Mouse (Mus musculus) stomach, postnatal 0 days (tissue): ENCODE data around the gene Zp1. TPM values are rescaled to one million over a fixed set of nuclear protein-coding genes. Genes with fewer than 3 reads are reported as not detected.

Experiments used
- ATAC-seq: fragments of 200-750 bp; cut with Nextera tagmentation; 2 replicates; pipeline ENCODE4 v1.8.0; 2017; ENCODE audit not compliant: low FRiP score, low TSS enrichment
- DNase-seq: peaks from one replicate; pipeline ENCODE4 v3.0.0-alpha.2; 2016; ENCODE audit warnings: low spot score
- H3K27ac ChIP-seq: fragments of 300-500 bp; sonication (generic); replicated peaks from 2 replicates; pipeline ENCODE4 v1.5.1; 2014; ENCODE audit warnings: mild to moderate bottlenecking, control low read depth
- H3K27me3 ChIP-seq: fragments of 300-500 bp; sonication (generic); 2 replicates; pipeline ENCODE4 v1.6.1; 2014; ENCODE audit warnings: low read length; ENCODE audit not compliant: control insufficient read depth, insufficient read depth
- H3K36me3 ChIP-seq: fragments of 300-500 bp; sonication (generic); 2 replicates; pipeline ENCODE4 v1.6.1; 2014; ENCODE audit warnings: low read length, mixed read lengths; ENCODE audit not compliant: control insufficient read depth, insufficient read depth
- H3K4me1 ChIP-seq: fragments of 300-500 bp; sonication (generic); replicated peaks from 2 replicates; pipeline ENCODE4 v1.6.1; 2014; ENCODE audit warnings: antibody characterized with exemption; ENCODE audit not compliant: control insufficient read depth, insufficient read depth
- H3K4me2 ChIP-seq: fragments of 300-500 bp; sonication (generic); replicated peaks from 2 replicates; pipeline ENCODE4 v1.6.1; 2014; ENCODE audit warnings: low read depth, mild to moderate bottlenecking, control low read depth, moderate library complexity
- H3K4me3 ChIP-seq: fragments of 300-500 bp; sonication (generic); 2 replicates; pipeline ENCODE4 v1.5.1; 2014; ENCODE audit warnings: low read depth, low read length, control low read depth
- H3K9ac ChIP-seq: fragments of 300-500 bp; sonication (generic); 2 replicates; pipeline ENCODE4 v1.6.1; 2014; ENCODE audit warnings: mild to moderate bottlenecking, low read length, control low read depth, mixed read lengths
- H3K9me3 ChIP-seq: fragments of 300-500 bp; sonication (generic); 2 replicates; pipeline ENCODE4 v1.6.1; 2016; ENCODE audit warnings: low read length; ENCODE audit not compliant: control insufficient read depth
- CTCF ChIP-seq: IDR thresholded peaks from 2 replicates; pipeline ENCODE4 v1.5.1; 2016; ENCODE audit warnings: antibody characterized with exemption, low read depth, mild to moderate bottlenecking, moderate library complexity
- EP300 ChIP-seq: optimal IDR thresholded peaks from 2 replicates; pipeline ENCODE3; 2016; ENCODE audit warnings: antibody characterized with exemption
- WGBS: fragments of 180-500 bp; shearing (Covaris S2); extraction: QIAGEN DNeasy Blood & Tissue Kit; methylation state at CpG from one replicate; pipeline ENCODE4 v1.1.7; 2014; 5-methylcytosine and 5-hydroxymethylcytosine counted together
- polyA plus RNA-seq: library from polyadenylated mRNA; unstranded; fragments of >200 nt; fragmentation: Nextera tagmentation; extraction: Ambion mirVana; gene quantifications from 2 replicates; pipeline ENCODE4 v1.2.1, GENCODE M21; 2015

The Zp1 gene
- polyA plus RNA-seq, 1 experiment from 2014 or later = 0.08 TPM

- H3K27ac ChIP-seq = no peak overlapping the region
- H3K4me1 ChIP-seq = no peaks in the 10 kb centered on the region; the same call in 1 of the 2 replicates
- peaks cover 8% of the 10 kb centered on the region; the same call in 1 of the 2 replicates for H3K36me3 ChIP-seq
- WGBS = 84% methylated on average over 3 of the region's 3 CpGs
- no peak for DNase-seq
- H3K9ac ChIP-seq = peak overlapping the region; percentile 27; the same call in 1 of the 2 replicates
- H3K9me3 ChIP-seq = no peaks in the 10 kb centered on the region
- TF ChIP-seq CTCF = no peak
- TF ChIP-seq EP300 = no peak
- ATAC-seq = no peak
- no peak overlapping the region for H3K4me2 ChIP-seq
- H3K4me3 ChIP-seq = no peak overlapping the region
- no peaks in the 10 kb centered on the region for H3K27me3 ChIP-seq
These were observed 26.1 kb upstream of the Zp1 start for GRCm38 (mm10) chr19:10946506-10946905.

- TF ChIP-seq CTCF (no peak), EP300 (no peak)
- WGBS = 74% methylated on average over 3 of the region's 3 CpGs
These were observed 23.5 kb upstream of the Zp1 start for GRCm38 (mm10) chr19:10943955-10944354.

GRCm38 (mm10) chr19:10940801-10941457 lies 20.5 kb upstream of the Zp1 start:
- Histone ChIP-seq H3K4me2 (peak overlapping the region; percentile 55), H3K36me3 (peaks cover 8% of the 10 kb centered on the region; the same call in 1 of the 2 replicates), H3K9ac (peak overlapping the region; percentile 48; the same call in 1 of the 2 replicates), H3K4me3 (peak overlapping the region; percentile 27), H3K27me3 (no peaks in the 10 kb centered on the region), H3K9me3 (no peaks in the 10 kb centered on the region), H3K27ac (no peak overlapping the region), H3K4me1 (peaks cover 3% of the 10 kb centered on the region)
- WGBS = 8% methylated on average over 40 of the region's 40 CpGs
- no peak for TF ChIP-seq CTCF
- no peak for TF ChIP-seq EP300
- ATAC-seq = peak; percentile 48
- peak; percentile 30 for DNase-seq

More at GRCm38 (mm10) chr19:10943955-10944354, 23.5 kb upstream of the Zp1 start:
- ATAC-seq (no peak), DNase-seq (no peak)
- no peak overlapping the region for H3K4me3 ChIP-seq
- no peaks in the 10 kb centered on the region for H3K9me3 ChIP-seq
- no peaks in the 10 kb centered on the region for H3K27me3 ChIP-seq
- peaks cover 3% of the 10 kb centered on the region for H3K4me1 ChIP-seq
- H3K36me3 ChIP-seq = peaks cover 8% of the 10 kb centered on the region; the same call in 1 of the 2 replicates
- no peak overlapping the region for H3K27ac ChIP-seq
- no peak overlapping the region for H3K9ac ChIP-seq
- H3K4me2 ChIP-seq = no peak overlapping the region

- DNase-seq = peak; percentile 88
- Histone ChIP-seq H3K27me3 (no peaks in the 10 kb centered on the region), H3K27ac (no peak overlapping the region), H3K4me1 (peaks cover 3% of the 10 kb centered on the region), H3K9ac (no peak overlapping the region), H3K4me3 (peak overlapping the region; percentile 27), H3K4me2 (peak overlapping the region; percentile 55), H3K9me3 (no peaks in the 10 kb centered on the region), H3K36me3 (peaks cover 8% of the 10 kb centered on the region; the same call in 1 of the 2 replicates)
- peak; percentile 87 for ATAC-seq
- TF ChIP-seq EP300 = no peak
- TF ChIP-seq CTCF = peak; percentile 86
- 24% methylated on average over 37 of the region's 37 CpGs for WGBS
These were observed 19.8 kb upstream of the Zp1 start for GRCm38 (mm10) chr19:10940097-10940800.

GRCm38 (mm10) chr19:10938771-10939170 lies 18.3 kb upstream of the Zp1 start:
- no peak for TF ChIP-seq CTCF
- TF ChIP-seq EP300 = no peak
- 34% methylated on average over 3 of the region's 3 CpGs for WGBS
- no peak for ATAC-seq

More at GRCm38 (mm10) chr19:10938771-10939170, 18.3 kb upstream of the Zp1 start:
- Histone ChIP-seq H3K4me2 (no peak overlapping the region), H3K4me3 (no peak overlapping the region), H3K36me3 (peaks cover 5% of the 10 kb centered on the region; the same call in 1 of the 2 replicates), H3K9me3 (no peaks in the 10 kb centered on the region), H3K27ac (no peak overlapping the region), H3K27me3 (no peaks in the 10 kb centered on the region), H3K9ac (no peak overlapping the region), H3K4me1 (peaks cover 3% of the 10 kb centered on the region)
- DNase-seq = no peak
